Mouse (Mus musculus) thymus, postnatal 0 days (tissue): ENCODE measurements around the gene Pgpep1. TPM values are rescaled to one million over a fixed set of nuclear protein-coding genes. Genes with fewer than 3 reads are reported as not detected.

Source experiments
- DNase-seq: peaks from one replicate; pipeline ENCODE4 v3.0.0-alpha.2; 2015; ENCODE audit warnings: low spot score
- polyA plus RNA-seq: library from polyadenylated mRNA; unstranded; fragments of >200 nt; fragmentation: Nextera tagmentation; extraction: Ambion mirVana; gene quantifications from 2 replicates; pipeline ENCODE4 v1.2.1, GENCODE M21; 2015

The Pgpep1 gene
- polyA plus RNA-seq, 1 experiment from 2014 or later: 33.2 TPM

- no peak for DNase-seq
Measured at GRCm38 (mm10) chr8:70608749-70609367, 51.3 kb downstream of the Pgpep1 start, which contains the start of gene Ssbp4. Gene Ssbp4, minus strand, starts transcription at chr8:70608872.

- peak; percentile 78 for DNase-seq
Measured at GRCm38 (mm10) chr8:70607898-70608748, 52.1 kb downstream of the Pgpep1 start.

GRCm38 (mm10) chr8:70607603-70607897 is 52.6 kb downstream of the Pgpep1 start:
- no peak for DNase-seq

GRCm38 (mm10) chr8:70606780-70607602 is 53.2 kb downstream of the Pgpep1 start:
- no peak for DNase-seq

- no peak for DNase-seq
Measured at GRCm38 (mm10) chr8:70605871-70606779, 54.1 kb downstream of the Pgpep1 start.

- DNase-seq: no peak
Measured at GRCm38 (mm10) chr8:70604558-70604957, 55.6 kb downstream of the Pgpep1 start.

GRCm38 (mm10) chr8:70602139-70602811 is 57.9 kb downstream of the Pgpep1 start:
- DNase-seq: no peak

GRCm38 (mm10) chr8:70601271-70601649 is 58.9 kb downstream of the Pgpep1 start:
- DNase-seq: peak; percentile 75

- DNase-seq: no peak
Measured at GRCm38 (mm10) chr8:70600473-70601270, 59.5 kb downstream of the Pgpep1 start.

- no peak for DNase-seq
Measured at GRCm38 (mm10) chr8:70599507-70600290, 60.5 kb downstream of the Pgpep1 start.

- DNase-seq: no peak
Measured at GRCm38 (mm10) chr8:70598722-70599121, 61.5 kb downstream of the Pgpep1 start.

GRCm38 (mm10) chr8:70598283-70598682 is 61.9 kb downstream of the Pgpep1 start:
- no peak for DNase-seq

GRCm38 (mm10) chr8:70597417-70598272 is 62.5 kb downstream of the Pgpep1 start:
- DNase-seq: no peak

- DNase-seq: no peak
Measured at GRCm38 (mm10) chr8:70596775-70597416, 63.3 kb downstream of the Pgpep1 start.
